Mouse (Mus musculus) forebrain, embryonic 16.5 days (tissue): ENCODE data around the gene Chrm5. TPM values are rescaled to one million over a fixed set of nuclear protein-coding genes. Genes with fewer than 3 reads are reported as not detected.
A peak's percentile ranks its signal among the peaks of the same experiment; 100 is the strongest.

Experiments
- ATAC-seq: fragments of 200-750 bp; cut with Nextera tagmentation; 2 replicates; pipeline ENCODE4 v1.8.0; 2017; ENCODE audit warnings: mild to moderate bottlenecking, moderate library complexity
- H3K27ac ChIP-seq: fragments of 300-500 bp; sonication (generic); 2 replicates; pipeline ENCODE4 v1.5.1; 2014; ENCODE audit warnings: low read length, control low read depth
- H3K27me3 ChIP-seq: fragments of 300-500 bp; sonication (generic); replicated peaks from 2 replicates; pipeline ENCODE4 v1.6.1; 2014; ENCODE audit warnings: low read length; ENCODE audit not compliant: control insufficient read depth, insufficient read depth
- H3K36me3 ChIP-seq: fragments of 300-500 bp; sonication (generic); 2 replicates; pipeline ENCODE4 v1.6.1; 2014; ENCODE audit not compliant: control insufficient read depth, insufficient read depth
- H3K4me1 ChIP-seq: fragments of 300-500 bp; sonication (generic); replicated peaks from 2 replicates; pipeline ENCODE4 v1.6.1; 2014; ENCODE audit warnings: low read length; ENCODE audit not compliant: control insufficient read depth, insufficient read depth
- H3K4me2 ChIP-seq: fragments of 300-500 bp; sonication (generic); 2 replicates; pipeline ENCODE4 v1.6.1; 2014; ENCODE audit warnings: mild to moderate bottlenecking, low read length, control low read depth
- H3K4me3 ChIP-seq: fragments of 300-500 bp; sonication (generic); replicated peaks from 2 replicates; pipeline ENCODE4 v1.5.1; 2014; ENCODE audit warnings: mild to moderate bottlenecking, low read length, control low read depth
- H3K9ac ChIP-seq: fragments of 300-500 bp; sonication (generic); replicated peaks from 2 replicates; pipeline ENCODE4 v1.6.1; 2014; ENCODE audit warnings: low read depth, low read length, control low read depth
- H3K9me3 ChIP-seq: fragments of 300-500 bp; sonication (generic); 2 replicates; pipeline ENCODE4 v1.6.1; 2016; ENCODE audit warnings: low read length; ENCODE audit not compliant: control insufficient read depth
- WGBS: fragments of 180-500 bp; shearing (Covaris S2); extraction: QIAGEN DNeasy Blood & Tissue Kit; methylation state at CpG from one replicate; pipeline ENCODE4 v1.1.7; 2014; 5-methylcytosine and 5-hydroxymethylcytosine counted together
- polyA plus RNA-seq: library from polyadenylated mRNA; unstranded; fragments of >200 nt; fragmentation: Nextera tagmentation; extraction: Ambion mirVana; gene quantifications from 2 replicates; pipeline ENCODE4 v1.2.1, GENCODE M21; 2015

Chrm5 gene
- polyA plus RNA-seq, 1 experiment from 2014 or later: 1.2 TPM

- Histone ChIP-seq H3K27me3 (no peaks in the 10 kb centered on the region), H3K9me3 (no peaks in the 10 kb centered on the region), H3K36me3 (no peaks in the 10 kb centered on the region), H3K4me2 (no peak overlapping the region), H3K4me1 (no peaks in the 10 kb centered on the region), H3K4me3 (no peak overlapping the region), H3K27ac (no peak overlapping the region), H3K9ac (no peak overlapping the region)
- peak; percentile 50 for ATAC-seq
- WGBS: 67% methylated on average over 5 of the region's 5 CpGs
Observed at GRCm38 (mm10) chr2:112506841-112507435, 26.4 kb upstream of the Chrm5 start.

DNA sequence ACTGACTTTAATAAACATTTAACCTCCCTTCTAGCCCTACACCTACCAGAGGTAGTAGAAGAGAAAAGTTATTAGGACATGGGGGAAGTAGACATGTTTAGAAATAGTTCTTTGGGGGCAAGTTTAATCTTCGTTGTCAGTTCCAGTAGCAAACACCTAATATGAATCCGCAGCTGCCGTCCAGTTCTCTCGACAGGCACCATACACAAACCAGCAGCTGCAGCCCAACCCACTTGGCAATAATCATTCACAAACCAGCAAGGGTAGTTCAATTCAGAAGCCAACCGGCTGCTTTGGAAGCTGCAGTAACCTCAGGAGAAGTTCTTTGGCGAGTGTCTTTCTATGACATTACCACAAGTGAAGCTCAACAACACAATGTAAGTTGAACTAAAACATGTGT is 23.4 kb upstream of the Chrm5 start:
- Histone ChIP-seq H3K4me3 (no peak overlapping the region), H3K4me2 (no peak overlapping the region), H3K27ac (no peak overlapping the region), H3K36me3 (no peaks in the 10 kb centered on the region), H3K9me3 (no peaks in the 10 kb centered on the region), H3K4me1 (0 out of 2 replicates have a peak, but pooled peaks cover 3% of the 10 kb centered on the region), H3K27me3 (no peaks in the 10 kb centered on the region), H3K9ac (no peak overlapping the region)
- ATAC-seq: no peak
- 87% methylated on average over 6 of the region's 6 CpGs for WGBS

- Histone ChIP-seq H3K36me3 (no peaks in the 10 kb centered on the region), H3K9me3 (no peaks in the 10 kb centered on the region), H3K4me1 (0 out of 2 replicates have a peak, but pooled peaks cover 3% of the 10 kb centered on the region), H3K4me3 (no peak overlapping the region), H3K27me3 (no peaks in the 10 kb centered on the region), H3K27ac (no peak overlapping the region), H3K4me2 (no peak overlapping the region), H3K9ac (no peak overlapping the region)
- peak; percentile 98 for ATAC-seq
- 4% methylated on average over 6 of the region's 6 CpGs for WGBS
Observed at GRCm38 (mm10) chr2:112501209-112501608, 20.6 kb upstream of the Chrm5 start.

GRCm38 (mm10) chr2:112497851-112498250 is 17.3 kb upstream of the Chrm5 start:
- Histone ChIP-seq H3K4me3 (no peak overlapping the region), H3K4me2 (no peak overlapping the region), H3K9me3 (no peaks in the 10 kb centered on the region), H3K27me3 (no peaks in the 10 kb centered on the region), H3K9ac (no peak overlapping the region), H3K27ac (no peak overlapping the region), H3K4me1 (peaks cover 7% of the 10 kb centered on the region), H3K36me3 (no peaks in the 10 kb centered on the region)
- ATAC-seq: no peak
- WGBS: 67% methylated on average over 7 of the region's 7 CpGs

DNA sequence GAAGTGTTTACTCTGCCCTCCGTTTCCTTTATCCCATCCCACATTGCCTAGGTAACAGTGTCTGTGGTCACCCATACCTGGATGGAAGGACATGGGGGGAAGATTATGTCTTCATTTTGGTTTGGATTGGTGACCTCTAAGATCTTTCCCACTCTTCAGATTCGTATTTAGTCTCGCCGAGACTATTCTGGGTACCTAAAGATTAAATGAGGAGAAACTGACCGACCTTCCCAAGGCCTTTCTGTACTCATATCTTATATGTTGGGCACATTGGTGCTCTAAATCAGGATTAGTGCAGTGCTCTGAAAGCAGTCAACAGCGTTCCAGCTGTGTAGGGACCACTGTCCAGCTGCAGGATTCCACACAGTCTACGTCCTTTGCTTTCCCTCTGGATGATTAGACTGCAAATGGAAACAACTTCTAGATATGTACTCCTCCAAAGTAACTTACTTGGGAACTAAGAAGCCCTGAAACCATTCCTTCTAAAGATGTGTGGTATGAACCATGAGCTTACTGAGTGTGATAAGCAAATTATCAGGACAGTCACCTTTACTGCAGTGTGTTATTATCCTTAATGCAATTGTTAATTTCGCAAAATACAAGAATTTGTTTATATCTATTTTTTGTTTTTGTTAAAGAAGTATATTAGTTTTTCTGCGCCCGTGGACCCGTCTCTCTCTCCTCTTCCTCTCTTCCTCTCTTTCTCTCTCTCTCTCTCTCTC is 13.1 kb upstream of the Chrm5 start:
- Histone ChIP-seq H3K36me3 (no peaks in the 10 kb centered on the region), H3K4me1 (peaks cover 11% of the 10 kb centered on the region), H3K27me3 (no peaks in the 10 kb centered on the region), H3K9ac (peak overlapping the region; percentile 99), H3K27ac (peak overlapping the region; percentile 93), H3K9me3 (no peaks in the 10 kb centered on the region), H3K4me2 (peak overlapping the region; percentile 85), H3K4me3 (peak overlapping the region; percentile 84)
- WGBS: 45% methylated on average over 11 of the region's 11 CpGs
- ATAC-seq: peak; percentile 0; the same call in 1 of the 2 replicates

DNA sequence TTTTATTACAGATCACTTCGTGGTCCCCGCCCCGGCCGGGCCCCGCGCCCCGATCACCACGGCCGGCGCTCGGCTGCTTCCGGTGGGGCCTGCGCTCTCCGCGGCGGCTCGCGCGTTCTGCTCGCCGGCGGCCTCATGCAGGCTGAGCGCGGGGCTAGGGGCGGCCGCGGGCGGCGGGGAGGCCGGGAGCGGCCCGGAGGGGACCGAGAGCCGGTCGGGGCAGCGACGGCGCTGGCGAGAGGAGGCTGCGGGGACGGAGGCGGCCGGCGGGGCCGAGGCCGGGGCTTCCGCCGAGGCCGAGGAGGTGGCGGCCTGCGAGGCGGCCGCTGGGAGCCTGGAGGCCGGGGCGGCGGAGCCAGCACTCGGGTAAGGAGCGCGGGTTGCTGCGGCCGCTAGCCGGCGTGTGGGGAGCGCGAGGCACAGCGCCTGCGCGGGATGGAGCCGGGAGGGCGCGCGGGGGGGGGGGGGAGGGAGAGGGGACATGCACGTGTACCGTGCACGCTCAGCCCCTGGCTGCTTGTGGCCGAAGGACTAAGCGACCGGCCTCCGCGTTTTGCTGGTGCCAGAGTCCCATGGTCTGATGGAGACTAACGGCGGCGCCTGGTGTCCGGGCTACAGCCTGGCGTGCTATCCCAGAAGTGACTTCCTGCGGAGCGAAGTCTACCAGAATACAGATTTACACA is 12.4 kb upstream of the Chrm5 start, which contains the start of gene Aven:
Gene Aven, plus strand, starts transcription at position 109 of the 683 bp plus-strand sequence.
- H3K36me3 ChIP-seq: no peaks in the 10 kb centered on the region
- H3K4me1 ChIP-seq: peaks cover 11% of the 10 kb centered on the region
- H3K27ac ChIP-seq: peak within 1 kb of the TSS; percentile 93
- H3K9me3 ChIP-seq: no peaks in the 10 kb centered on the region
- H3K4me3 ChIP-seq: peak within 1 kb of the TSS; percentile 84
- peak within 1 kb of the TSS; percentile 99 for H3K9ac ChIP-seq
- peak; percentile 96 for ATAC-seq
- under 1% methylated on average over 68 of the region's 87 CpGs for whole genome bisulfite sequencing
- H3K4me2 ChIP-seq: peak within 1 kb of the TSS; percentile 85
- H3K27me3 ChIP-seq: no peaks in the 10 kb centered on the region

DNA sequence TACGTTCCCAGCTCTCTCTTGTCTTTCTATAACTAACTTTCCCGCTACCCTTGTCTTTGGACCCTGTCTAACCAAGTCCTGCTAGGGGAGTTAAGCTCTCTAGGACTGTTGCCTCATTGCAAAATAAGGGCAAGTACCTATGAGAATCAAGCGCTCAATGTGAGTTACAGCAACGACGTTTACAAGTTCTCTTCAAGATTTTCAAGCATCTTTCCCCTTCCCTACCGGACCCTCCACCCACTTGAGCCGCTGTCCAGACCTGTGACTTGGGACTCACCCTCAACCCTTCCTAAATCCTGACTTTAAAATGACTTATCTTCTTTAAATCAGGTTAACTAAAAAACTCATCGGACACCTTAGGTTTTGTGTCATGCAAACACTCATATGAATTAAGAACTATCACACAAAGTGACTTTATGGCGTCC is 11.9 kb upstream of the Chrm5 start:
- H3K27me3 ChIP-seq: no peaks in the 10 kb centered on the region

DNA sequence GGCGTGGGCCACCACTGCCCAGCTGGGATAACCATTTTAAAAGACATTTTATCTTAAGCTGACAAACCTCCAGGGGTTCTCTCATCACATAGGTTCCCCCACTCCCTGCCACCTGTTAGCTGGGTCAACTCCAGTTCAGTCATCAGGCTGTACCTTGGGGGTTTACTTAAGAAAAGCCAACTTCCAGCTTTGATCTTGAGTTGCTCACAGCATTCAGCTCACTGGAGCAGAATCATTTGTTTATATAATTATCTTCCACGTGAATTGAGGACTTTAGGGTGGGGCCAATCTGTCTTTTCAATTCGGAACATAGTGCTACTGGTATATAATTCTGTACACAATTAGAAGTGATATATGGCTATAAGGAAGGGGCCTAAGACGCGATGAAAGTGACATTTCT is 11.1 kb upstream of the Chrm5 start:
- no peaks in the 10 kb centered on the region for H3K36me3 ChIP-seq
- no peaks in the 10 kb centered on the region for H3K27me3 ChIP-seq
- H3K4me2 ChIP-seq: no peak overlapping the region
- H3K4me3 ChIP-seq: no peak overlapping the region
- no peaks in the 10 kb centered on the region for H3K9me3 ChIP-seq
- whole genome bisulfite sequencing: 64% methylated on average over 5 of the region's 5 CpGs
- H3K4me1 ChIP-seq: peaks cover 11% of the 10 kb centered on the region
- no peak overlapping the region for H3K9ac ChIP-seq
- H3K27ac ChIP-seq: no peak overlapping the region
- no peak for ATAC-seq

More for the DNA sequence above, 11.9 kb upstream of the Chrm5 start:
- peak; percentile 3 for ATAC-seq
- Histone ChIP-seq H3K4me1 (peaks cover 11% of the 10 kb centered on the region), H3K4me3 (peak overlapping the region; percentile 84), H3K4me2 (peak overlapping the region; percentile 85), H3K36me3 (no peaks in the 10 kb centered on the region), H3K27ac (peak overlapping the region; percentile 93), H3K9me3 (no peaks in the 10 kb centered on the region), H3K9ac (peak overlapping the region; percentile 99)
- WGBS: 3% methylated on average over 9 of the region's 9 CpGs

GRCm38 (mm10) chr2:112490483-112491196 is 10.1 kb upstream of the Chrm5 start:
- no peak for ATAC-seq
- Histone ChIP-seq H3K27me3 (no peaks in the 10 kb centered on the region), H3K4me3 (no peak overlapping the region), H3K9ac (no peak overlapping the region), H3K27ac (no peak overlapping the region), H3K9me3 (no peaks in the 10 kb centered on the region), H3K4me2 (no peak overlapping the region), H3K4me1 (peaks cover 11% of the 10 kb centered on the region), H3K36me3 (no peaks in the 10 kb centered on the region)
- WGBS: 84% methylated on average over 11 of the region's 11 CpGs
